Mouse (Mus musculus) embryo, embryonic 9.5 days (tissue): ENCODE data around the gene Itga3.
A peak's percentile ranks its signal among the peaks of the same experiment; 100 is the strongest.

ENCODE experiments used
- DNase-seq: peaks from one replicate; pipeline ENCODE4 v3.0.0-alpha.2; 2017; ENCODE audit errors: extremely low spot score

The Itga3 gene

DNA sequence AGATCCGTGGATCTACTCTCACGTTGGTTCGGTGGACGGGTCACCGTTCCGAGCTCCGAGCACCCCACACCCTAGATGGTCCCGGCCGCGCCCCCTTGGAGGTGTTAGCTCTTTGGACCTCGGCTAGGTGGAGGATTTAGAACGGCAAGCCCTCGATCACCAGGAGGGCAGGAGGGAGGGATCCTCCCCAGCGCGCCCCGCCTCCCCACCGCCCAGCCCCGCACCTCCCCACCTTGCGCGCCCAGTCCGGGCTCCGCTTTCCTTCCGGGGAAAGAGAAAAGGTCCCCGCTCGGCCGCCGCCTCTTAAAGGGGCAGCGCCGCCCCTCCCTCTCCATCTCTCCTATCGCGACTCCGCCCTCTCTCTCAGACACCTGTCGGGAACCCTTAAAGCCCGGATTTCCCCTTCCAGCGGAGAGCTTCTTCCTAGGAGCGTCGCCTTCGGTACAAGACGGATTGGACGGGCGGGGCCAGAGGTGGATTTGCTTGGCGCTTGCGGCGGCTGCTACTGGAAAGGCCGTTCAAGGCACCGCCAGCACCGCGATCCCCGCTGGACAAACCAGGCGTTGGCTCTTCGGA is at the start of gene Itga3:
Gene Itga3, minus strand, starts transcription at position 266 of the 576 bp plus-strand sequence.
- peak; percentile 72 for DNase-seq

DNA sequence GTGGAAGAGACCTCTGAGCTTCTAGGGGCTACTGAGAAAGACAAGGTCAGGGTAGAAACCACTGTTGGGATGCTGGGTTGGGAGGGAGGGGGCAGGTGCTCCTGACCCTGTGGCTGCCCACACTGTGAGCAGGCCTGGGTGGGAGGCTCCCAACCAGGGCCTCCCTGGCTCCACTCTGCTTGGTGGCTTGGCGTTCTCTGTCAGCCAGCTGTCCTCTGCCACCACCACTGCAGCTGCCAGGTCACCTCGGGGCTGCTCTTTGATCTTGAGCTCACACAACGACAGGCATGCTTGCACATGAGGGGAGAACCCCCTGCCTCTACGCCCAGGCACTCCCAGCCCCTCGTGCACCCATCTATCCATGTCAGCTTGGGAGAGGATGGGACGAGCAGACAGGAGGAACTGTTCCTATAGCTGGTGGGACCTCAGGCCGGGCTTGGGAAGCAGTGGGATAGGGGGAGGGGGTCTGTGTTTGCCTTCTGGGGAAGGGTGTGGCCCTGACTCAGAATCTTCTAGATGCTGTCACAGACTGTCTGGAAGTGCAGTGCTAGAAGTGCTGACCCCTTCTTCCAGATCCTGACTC is 48.9 kb upstream of the Itga3 start:
- no peak for DNase-seq

DNA sequence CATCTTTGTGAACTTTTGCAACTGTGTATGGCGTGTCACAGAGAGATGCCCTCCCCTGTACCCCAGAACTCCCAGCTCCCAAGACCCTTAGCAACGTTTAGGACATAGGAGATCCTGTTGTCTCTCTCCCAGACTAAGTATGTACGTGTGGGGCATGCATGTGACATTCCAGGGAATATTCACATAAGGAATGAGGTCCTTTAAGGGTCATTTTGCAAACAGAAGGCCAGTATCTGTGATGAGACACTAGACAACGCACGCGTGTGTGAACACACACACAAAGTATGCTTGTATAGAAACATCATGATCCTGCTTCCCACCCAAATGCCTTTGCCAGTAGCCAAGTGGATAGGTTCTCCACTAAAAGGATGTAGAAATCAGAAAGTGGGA is 45.5 kb upstream of the Itga3 start:
- no peak for DNase-seq

GRCm38 (mm10) chr11:95121161-95122099 is 44.8 kb upstream of the Itga3 start:
- no peak for DNase-seq

DNA sequence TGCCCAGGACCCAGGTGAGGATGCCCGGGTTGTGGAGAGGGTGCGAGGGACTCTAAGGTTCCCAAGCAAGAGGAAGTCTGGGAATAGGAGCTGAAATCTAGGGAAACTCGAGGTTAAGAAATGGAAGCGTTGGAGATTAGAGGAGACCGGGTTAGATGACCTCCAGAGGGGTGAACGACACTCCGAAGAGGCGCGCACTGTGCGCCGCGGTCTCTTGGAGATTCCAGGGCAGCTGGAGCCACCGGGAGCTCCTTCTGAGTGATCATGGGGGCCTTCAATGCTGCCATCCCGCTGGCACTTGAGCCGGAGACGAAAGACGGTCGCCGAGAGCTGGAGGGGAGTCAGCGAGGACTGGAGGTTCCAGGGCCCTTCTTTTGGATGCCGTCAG is 44.0 kb upstream of the Itga3 start:
- DNase-seq: peak; percentile 40

DNA sequence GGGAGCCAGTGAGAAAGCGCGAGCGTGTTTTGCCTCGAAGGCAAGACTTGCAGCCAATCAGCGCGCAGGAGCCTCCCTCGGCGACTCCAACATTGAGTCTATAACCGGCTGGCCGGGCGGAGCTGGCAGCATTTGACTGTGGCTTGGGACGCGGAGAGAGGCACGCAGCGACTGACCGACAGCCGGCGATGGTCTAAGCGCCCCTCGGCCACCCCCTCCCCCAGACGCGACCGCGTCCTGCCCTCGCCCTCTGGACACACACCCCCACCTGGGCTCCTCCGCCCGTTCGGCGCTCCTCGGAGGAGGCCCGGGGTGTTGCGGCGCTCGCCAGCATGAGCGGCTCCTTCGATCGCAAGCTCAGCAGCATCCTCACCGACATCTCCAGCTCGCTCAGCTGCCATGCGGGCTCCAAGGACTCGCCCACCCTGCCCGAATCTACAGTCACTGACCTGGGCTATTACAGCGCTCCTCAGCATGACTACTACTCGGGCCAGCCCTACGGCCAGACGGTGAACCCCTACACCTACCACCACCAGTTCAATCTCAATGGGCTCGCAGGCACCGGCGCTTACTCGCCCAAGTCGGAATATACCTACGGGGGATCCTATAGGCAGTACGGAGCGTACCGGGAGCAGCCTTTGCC is 43.5 kb upstream of the Itga3 start, which contains the start of gene Dlx3:
Gene Dlx3, plus strand, starts transcription at position 130 of the 643 bp plus-strand sequence.
- DNase-seq: peak; percentile 76

GRCm38 (mm10) chr11:95118505-95118904 is 41.9 kb upstream of the Itga3 start:
- peak; percentile 78 for DNase-seq

GRCm38 (mm10) chr11:95117030-95117429 is 40.4 kb upstream of the Itga3 start:
- DNase-seq: peak; percentile 75

GRCm38 (mm10) chr11:95110081-95110480 is 33.5 kb upstream of the Itga3 start:
- no peak for DNase-seq

DNA sequence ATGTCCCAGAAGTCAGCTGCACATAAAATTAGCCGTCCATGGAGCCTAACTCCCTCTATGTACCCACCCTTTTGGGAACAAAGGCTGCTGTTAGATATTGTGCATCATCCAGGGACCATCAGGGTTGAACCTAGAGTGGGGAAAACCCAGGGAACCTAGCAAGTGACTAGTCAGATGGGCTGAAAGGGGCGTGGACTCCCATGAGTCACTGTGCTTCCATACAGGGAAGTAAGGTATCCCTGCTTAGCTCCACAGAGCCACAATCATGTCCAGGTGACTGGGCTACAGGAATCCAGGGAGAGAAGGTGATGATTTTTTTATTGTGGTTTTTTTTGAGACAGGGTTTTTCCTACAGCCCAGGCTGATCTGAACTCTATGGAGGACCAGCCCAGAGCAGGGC is 32.4 kb upstream of the Itga3 start:
- DNase-seq: no peak

DNA sequence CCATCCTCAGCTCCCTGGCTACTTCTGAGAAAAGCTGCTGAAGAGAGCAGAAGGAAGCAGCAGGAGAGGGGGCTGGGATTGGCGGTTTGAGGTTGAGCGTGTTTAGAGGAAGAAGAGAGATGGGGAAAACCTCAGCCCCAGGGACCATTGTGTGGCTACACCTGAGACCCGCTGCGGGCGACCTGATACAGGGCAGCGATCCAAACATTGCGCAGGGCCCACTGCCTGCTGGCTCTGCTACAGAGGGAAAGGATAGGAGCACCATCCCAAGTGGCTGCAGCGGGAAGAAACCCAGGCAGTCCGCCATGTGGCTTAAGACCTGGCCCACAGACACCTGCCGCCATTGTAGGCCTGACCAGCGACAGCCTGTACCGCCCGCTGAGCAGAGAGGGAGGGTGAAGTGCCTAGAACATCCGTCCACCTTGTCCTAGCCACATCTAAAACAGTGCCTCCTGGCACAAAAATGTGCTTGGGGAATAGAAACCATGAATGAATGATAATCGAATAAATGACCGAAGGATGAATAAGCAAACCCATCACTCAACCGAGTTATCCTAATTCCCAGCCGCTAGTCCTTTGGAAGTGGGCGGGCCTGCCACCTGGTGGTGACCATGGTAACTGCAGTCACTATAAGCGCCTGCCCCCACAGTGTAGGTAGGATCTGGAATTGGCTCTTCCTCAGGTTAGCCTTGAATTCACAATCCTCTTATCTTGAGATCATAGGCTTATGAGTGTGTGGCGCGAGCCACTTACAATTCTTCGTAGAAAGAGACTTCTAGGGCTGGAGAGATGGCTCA is 30.0 kb upstream of the Itga3 start:
- DNase-seq: peak; percentile 82

DNA sequence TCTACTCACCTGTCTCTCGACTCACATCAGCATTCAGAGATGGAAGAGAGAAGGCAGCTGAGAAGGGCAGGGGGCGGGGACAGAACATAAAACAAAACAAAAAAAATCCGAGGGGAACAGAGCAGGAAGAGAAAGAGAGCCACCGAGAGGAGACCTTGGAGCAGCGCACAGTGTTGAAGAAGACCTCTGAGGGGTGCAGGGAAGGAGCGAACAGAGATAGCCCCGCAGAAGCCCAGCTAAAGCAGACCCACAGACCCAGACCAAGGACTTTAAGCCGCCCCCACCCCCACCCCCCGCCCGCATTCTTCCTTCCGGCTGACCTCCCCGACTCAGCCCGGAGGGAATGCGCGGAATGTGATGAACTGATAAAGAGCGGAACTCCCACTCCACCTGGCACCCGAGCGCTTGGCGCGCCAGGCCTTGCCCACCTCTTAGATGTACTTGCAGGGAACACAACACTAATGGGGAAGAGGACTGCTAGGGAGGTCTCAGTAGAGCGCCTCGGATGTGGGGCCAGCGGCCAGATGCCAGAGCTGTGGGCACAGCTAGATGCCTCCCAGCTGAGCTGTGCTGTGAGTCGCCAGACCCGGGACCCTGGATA is 28.8 kb upstream of the Itga3 start:
- DNase-seq: peak; percentile 66

- DNase-seq: no peak
Measured at GRCm38 (mm10) chr11:95104266-95104665, 27.7 kb upstream of the Itga3 start.

DNA sequence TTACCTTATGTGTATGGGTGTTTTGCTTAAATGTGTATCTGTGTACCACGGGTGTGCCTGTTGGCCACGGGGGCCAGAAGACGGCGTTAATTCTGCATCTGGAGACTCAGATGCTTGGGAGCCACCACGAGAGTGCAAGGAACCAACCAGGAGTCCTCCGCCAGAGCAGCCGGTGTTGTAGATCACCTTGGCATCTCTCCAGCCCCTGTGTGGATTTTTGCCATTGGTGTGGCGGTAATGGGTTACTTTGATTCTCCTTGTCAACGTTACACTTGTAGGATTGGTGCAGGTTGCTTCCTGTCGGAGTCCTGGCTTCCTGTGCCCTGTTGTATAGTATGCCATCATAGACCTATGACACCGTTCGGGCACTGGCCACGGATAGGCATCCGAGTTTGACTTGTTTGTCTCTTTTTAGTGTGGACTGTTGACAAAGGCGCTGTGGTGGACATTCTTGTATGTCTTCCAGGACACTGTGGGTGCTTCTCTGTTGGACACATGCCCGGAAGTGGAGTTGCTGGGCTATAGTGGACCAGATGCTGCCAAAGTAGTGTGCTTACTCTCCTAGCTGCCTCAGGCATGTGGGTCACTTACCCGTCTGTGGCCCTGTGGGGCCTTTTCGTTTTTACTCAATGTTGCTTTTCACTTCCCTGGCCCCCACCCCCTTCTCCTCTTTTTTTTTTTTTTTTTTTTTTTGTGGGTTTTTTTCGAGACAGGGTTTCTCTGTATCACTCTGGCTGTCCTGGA is 25.7 kb upstream of the Itga3 start:
- no peak for DNase-seq

GRCm38 (mm10) chr11:95101071-95101788 is 24.6 kb upstream of the Itga3 start:
- peak; percentile 47 for DNase-seq

GRCm38 (mm10) chr11:95100393-95100792 is 23.8 kb upstream of the Itga3 start:
- peak; percentile 47 for DNase-seq

DNA sequence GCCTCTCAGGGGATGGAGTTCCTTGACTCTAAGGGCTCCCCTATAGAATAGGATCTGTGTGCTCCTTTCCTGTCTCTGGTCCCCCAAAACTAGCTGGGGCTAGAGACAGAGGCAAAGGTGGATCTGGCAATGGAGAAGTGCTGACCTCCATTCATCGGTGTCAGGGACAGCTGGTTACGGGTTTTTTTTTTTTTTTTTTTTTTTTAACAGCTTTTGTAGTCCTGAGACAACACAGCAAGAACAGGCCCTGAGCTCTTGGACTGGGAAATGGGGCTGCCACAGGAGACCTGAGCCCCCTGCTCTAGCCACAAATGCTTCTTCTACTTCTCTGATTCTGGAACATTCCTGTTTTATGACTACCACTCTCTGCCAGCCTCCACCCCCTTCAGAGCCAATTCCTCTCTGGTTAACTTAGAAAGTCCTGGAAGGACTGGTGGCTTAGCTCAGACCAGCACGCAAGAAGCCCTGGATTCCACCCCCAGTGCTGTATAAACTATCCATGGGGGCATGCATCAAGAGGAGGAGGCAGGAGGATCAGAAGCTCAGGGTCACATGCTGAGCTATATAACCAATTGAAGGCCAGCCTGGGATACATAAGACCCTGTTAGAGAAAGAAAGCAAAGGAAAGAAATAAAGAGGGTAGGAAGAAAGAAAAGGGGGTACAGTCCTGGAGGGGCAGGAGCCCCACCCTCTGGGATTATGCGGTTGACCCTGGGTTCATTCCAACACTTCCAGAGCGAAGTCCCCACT is 21.9 kb upstream of the Itga3 start:
- DNase-seq: no peak

GRCm38 (mm10) chr11:95097889-95098288 is 21.3 kb upstream of the Itga3 start:
- DNase-seq: no peak
